Mouse (Mus musculus) ovary, postnatal 14 days (tissue): Measurements from ENCODE around the gene Arl6ip5.

Experiments
- DNase-seq: peaks from one replicate; pipeline ENCODE4 v3.0.0; 2022; ENCODE audit warnings: low spot score

Arl6ip5 gene

DNA sequence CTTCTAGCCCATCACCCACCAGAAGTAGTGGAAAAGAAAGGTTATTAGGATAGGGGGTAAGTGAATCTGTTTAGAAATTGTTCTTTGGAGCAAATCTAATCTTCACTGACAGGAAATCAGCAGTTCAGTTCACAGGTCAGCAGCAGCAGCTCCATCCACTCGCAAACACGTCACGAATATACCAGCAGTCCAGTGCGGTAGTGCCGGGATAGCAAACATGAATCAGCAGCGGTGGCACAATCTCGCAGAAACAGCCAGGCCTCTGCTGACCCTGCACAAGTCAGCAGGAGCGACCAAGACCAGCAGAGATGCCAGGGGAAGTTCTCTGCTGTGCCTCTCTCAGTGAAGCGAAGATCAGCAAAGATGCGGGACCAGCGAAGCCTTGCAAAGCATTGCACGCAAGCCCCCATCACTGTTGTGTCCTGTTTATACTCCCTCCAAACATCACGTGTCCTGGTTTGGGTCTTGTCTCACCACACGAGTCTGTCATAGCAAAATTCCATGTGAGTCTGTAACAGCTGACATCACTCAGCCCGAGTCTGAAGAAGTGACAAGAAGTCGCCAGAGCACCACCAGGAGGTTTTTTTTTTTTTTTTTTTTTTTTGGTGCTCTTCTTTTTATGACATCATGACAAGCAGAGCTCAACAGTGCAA is 62.7 kb downstream of the Arl6ip5 start:
- DNase-seq: no peak

DNA sequence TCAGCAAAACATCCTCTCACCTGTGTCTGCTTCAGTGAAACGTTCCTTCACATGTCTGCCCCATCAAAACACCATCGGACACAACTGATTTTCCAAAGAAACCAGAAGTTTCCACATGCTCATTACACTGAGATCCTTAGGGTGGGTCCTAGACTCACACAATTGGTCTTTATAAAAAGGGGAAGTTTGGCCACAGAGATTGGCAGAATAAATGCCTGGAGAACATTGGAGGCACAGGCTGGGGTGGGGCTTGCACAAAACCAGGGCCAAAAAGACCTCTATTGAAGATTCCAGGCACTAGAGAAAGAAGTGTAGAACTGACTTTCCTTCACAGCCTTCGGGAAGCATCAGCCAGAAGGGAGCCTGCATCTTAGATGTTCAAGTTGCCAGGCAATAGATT is 63.3 kb downstream of the Arl6ip5 start:
- DNase-seq: no peak

DNA sequence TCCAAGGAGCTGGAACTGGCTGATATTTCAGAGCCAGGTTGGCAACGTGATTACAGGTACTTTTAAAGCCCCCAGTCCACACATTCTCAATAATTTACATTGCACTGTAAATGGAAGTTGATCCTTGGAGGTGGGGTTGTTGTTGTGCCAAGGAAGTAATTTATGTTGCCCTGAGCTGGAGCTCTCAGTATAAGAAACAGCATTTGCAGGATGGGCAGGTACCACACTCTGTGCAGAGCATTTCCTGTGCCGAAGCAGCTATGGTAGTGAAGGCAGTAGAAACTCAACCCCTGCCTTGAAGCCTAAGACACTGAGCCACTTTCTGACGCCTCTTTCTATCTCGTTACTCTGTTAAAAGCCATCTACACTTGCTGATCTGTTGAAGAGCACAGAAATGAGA is 65.3 kb downstream of the Arl6ip5 start:
- DNase-seq: no peak

DNA sequence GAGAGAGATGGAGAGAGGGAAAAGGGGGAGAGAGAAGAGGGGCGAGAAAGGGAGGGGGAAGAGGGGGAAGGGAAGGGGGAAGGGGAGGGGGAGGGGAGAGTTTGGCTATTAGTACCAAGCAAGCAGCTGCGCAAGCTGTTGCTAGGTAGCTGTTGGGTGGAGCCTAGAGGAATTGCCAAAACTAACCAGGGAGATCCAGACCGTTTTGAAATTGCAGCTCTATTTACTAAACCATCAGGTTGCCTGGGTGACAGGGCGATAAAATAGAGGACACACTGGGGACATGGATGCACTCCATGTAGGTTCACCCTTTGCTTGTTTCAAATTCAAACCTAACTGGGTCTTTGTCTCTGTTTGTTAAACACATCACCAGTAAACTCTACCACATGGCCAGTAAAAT is 65.9 kb downstream of the Arl6ip5 start:
- DNase-seq: no peak

DNA sequence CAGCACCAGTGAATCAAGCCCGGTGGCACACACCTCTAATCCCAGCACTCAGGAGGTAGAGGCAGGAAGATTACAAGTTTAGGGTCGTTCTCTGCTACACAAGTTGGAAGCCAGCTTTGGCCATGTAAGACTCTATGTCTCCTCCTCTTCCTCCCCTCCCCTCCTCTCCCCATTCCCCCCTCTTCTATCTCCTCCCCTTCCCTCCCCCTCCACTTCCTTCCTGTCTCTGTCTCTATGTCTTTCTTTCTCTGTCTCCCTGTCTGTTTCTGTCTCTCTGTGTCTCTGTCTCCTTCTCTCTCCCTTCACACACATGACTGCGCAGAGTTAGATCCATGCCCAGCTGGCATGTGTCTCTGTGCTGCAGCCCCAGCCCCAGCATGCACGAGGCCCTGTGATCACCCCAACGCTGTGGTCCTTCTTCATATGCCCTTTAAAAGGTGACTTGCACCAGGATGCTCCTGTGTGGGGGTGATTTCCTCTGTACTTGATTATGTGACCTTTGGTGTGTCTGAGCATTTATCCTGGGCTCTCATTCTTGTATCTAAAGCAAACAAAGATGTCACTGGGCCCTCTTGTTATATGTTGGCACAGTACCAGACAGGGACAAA is 66.5 kb downstream of the Arl6ip5 start:
- DNase-seq: no peak

DNA sequence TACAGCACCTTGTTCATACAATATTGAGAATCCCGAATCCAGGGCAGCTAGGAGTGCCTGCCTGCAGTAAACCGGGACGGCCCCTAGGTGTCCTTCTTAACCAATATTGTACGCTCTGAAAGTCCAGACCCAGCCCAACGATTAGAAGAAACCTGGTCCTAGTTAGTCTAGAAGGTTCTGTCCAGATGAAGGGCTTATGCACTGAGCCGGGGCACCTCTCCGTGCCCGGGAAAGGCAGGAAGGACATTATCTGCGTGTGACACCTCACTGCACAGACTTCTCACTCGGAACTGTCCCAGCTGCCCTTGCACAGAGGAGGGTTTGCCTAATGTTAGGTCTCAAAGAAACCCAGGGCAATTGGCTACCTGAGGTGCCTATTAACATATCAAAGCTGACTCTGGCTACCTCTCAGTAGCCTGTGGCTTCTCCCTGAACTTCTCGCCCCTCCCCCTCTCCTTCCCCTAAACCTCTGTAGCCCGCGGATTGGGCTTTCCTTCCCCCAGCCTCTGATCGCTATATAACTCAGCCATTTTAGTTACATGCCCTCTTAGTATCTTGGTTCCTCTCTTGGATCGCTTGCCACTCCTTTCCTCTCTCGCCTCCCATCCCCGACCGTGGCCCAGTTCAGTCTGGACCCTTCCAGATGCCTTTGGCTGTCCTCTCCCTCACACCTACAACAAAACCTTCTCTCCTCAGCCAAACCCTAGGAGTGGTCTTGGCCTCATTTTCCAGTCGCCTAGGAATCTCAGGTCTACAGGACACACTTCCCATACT is 67.7 kb downstream of the Arl6ip5 start:
- peak; percentile 75 for DNase-seq

DNA sequence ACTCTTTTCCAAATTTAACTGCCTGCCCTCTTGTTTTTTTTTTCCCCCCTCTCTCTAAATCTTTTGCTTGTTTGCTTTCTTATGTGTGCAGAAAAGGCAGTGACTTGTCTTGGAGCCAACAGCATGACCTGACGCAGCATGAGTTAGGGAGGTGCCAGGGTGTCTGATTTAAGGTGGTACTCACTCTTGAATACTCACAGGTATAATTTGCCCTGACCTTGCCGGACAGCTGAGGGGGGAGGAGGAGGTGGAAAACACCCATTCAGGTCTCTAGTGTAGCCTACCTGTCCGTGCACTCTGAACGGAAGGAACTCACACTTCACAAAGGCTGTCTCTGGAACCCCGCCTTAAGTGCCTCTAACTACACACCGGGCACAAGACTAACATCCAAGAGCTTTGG is 68.4 kb downstream of the Arl6ip5 start:
- DNase-seq: no peak
